Mouse (Mus musculus): ENCODE data around the gene Sema5b.
"Not testable (repeated sequence)": the region's sequence is repeated elsewhere in the genome, so short reads cannot be mapped to it uniquely, and the experiment has no call there.

The Sema5b gene

GRCm38 (mm10) chr16:35549354-35549753 is 8.4 kb downstream of the Sema5b start:
- no peak for DNase-seq (ENCODE audit: low spot score in 2 of 2)

GRCm38 (mm10) chr16:35555596-35556482 is 14.9 kb downstream of the Sema5b start:
- DNase-seq (ENCODE audit: low spot score in 2 of 2) = no peak

GRCm38 (mm10) chr16:35557038-35557437 is 16.1 kb downstream of the Sema5b start:
- no peak for DNase-seq (ENCODE audit: low spot score in 2 of 2)

GRCm38 (mm10) chr16:35561541-35561940 is 20.6 kb downstream of the Sema5b start:
- no peak for DNase-seq (ENCODE audit: low spot score in 2 of 2)

- DNase-seq (ENCODE audit: low spot score in 2 of 2) = no peak
Measured at GRCm38 (mm10) chr16:35564246-35564905, 23.4 kb downstream of the Sema5b start.

GRCm38 (mm10) chr16:35565601-35566000 is 24.7 kb downstream of the Sema5b start:
- not testable (repeated sequence) for DNase-seq (ENCODE audit: low spot score in 2 of 2)

- no peak for DNase-seq (ENCODE audit: low spot score in 2 of 2)
Measured at GRCm38 (mm10) chr16:35568225-35568880, 27.4 kb downstream of the Sema5b start.

GRCm38 (mm10) chr16:35569347-35569746 is 28.4 kb downstream of the Sema5b start:
- no peak for DNase-seq (ENCODE audit: low spot score in 2 of 2)

GRCm38 (mm10) chr16:35569758-35570157 is 28.8 kb downstream of the Sema5b start:
- no peak for DNase-seq (ENCODE audit: low spot score in 2 of 2)

- DNase-seq (ENCODE audit: low spot score in 2 of 2) = no peak
Measured at GRCm38 (mm10) chr16:35570627-35571026, 29.7 kb downstream of the Sema5b start.

GRCm38 (mm10) chr16:35573586-35573985 is 32.6 kb downstream of the Sema5b start:
- DNase-seq (ENCODE audit: low spot score in 2 of 2) = no peak

GRCm38 (mm10) chr16:35577181-35577941 is 36.4 kb downstream of the Sema5b start:
- DNase-seq (ENCODE audit: low spot score in 2 of 2) = no peak

- DNase-seq (ENCODE audit: low spot score in 2 of 2) = no peak
Measured at GRCm38 (mm10) chr16:35581299-35581698, 40.4 kb downstream of the Sema5b start.

- no peak for DNase-seq (ENCODE audit: low spot score in 2 of 2)
Measured at GRCm38 (mm10) chr16:35583551-35584080, 42.7 kb downstream of the Sema5b start.

- no peak for DNase-seq (ENCODE audit: low spot score in 2 of 2)
Measured at GRCm38 (mm10) chr16:35585126-35585694, 44.3 kb downstream of the Sema5b start.

GRCm38 (mm10) chr16:35587046-35587779 is 46.3 kb downstream of the Sema5b start:
- no peak for DNase-seq (ENCODE audit: low spot score in 2 of 2)

- DNase-seq (ENCODE audit: low spot score in 2 of 2) = no peak
Measured at GRCm38 (mm10) chr16:35587866-35588465, 47.0 kb downstream of the Sema5b start.

- no peak for DNase-seq (ENCODE audit: low spot score in 2 of 2)
Measured at GRCm38 (mm10) chr16:35588731-35589151, 47.8 kb downstream of the Sema5b start.

- DNase-seq (ENCODE audit: low spot score in 2 of 2) = no peak
Measured at GRCm38 (mm10) chr16:35591756-35592155, 50.8 kb downstream of the Sema5b start.
